In the genomic region with DNA sequence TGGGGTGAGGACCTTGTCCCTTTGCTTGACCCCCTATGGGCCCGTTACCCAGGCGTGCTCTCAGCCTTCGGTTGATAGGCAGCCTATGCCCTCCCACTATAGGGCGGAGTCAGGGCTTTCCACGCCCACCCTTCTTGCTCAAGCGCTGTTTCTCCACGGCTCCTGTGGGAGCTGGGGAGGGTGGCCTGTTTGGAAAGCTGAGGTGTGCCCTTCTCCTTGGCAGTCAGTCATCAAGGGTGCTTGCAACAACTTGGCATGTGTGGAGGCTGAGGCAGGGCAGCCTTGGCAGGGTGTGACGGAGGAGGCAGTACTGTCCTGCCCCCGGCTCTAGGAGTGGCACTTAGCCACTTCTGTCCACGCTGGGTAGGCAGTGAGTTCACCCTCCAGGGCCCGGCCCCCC, we compare ENCODE assay signal across 8 mouse cellular contexts. TPM values are rescaled to one million over a fixed set of nuclear protein-coding genes. Genes with fewer than 3 reads are reported as not detected.
DNase-seq lines count a peak whose midpoint lies in the region; ATAC-seq and TF ChIP-seq lines count a peak whose summit lies in the region.

No protein-coding gene starts in this region.

- WGBS in embryonic facial prominence, embryonic 14.5 days: 15% methylated on average over 11 of the region's 11 CpGs
- WGBS in heart, embryonic 12.5 days: 3% methylated on average over 11 of the region's 11 CpGs
- 11% methylated on average over 11 of the region's 11 CpGs for WGBS in lung, embryonic 14.5 days

- H3K9ac ChIP-seq in embryonic facial prominence, embryonic 14.5 days (ENCODE audit: low read depth, low read length): peak overlapping the region; percentile 32
- peak overlapping the region; percentile 42; the same call in 1 of the 2 replicates for H3K9ac ChIP-seq in heart, embryonic 12.5 days
- H3K9ac ChIP-seq in lung, embryonic 14.5 days: no peak overlapping the region

- H3K4me2 ChIP-seq in embryonic facial prominence, embryonic 14.5 days (ENCODE audit: low read depth, low read length): peak overlapping the region; percentile 57
- H3K4me2 ChIP-seq in heart, embryonic 12.5 days: peak overlapping the region; percentile 78
- H3K4me2 ChIP-seq in lung, embryonic 14.5 days: peak overlapping the region; percentile 58

- H3K27me3 ChIP-seq in embryonic facial prominence, embryonic 14.5 days (replicated peaks; ENCODE audit: control insufficient read depth, insufficient read depth, low read length): no peaks in the 10 kb centered on the region
- H3K27me3 ChIP-seq in heart, embryonic 12.5 days (replicated peaks): peaks cover 68% of the 10 kb centered on the region
- H3K27me3 ChIP-seq in lung, embryonic 14.5 days (ENCODE audit: insufficient read depth, low read length): no peaks in the 10 kb centered on the region

- peak; percentile 53; the same call in 1 of the 2 replicates for ATAC-seq in embryonic facial prominence, embryonic 14.5 days (ENCODE audit: low read depth)
- ATAC-seq in heart, embryonic 12.5 days (ENCODE audit: insufficient number of reproducible peaks, low FRiP score): no peak
- peak; percentile 31; the same call in 1 of the 2 replicates for ATAC-seq in lung, embryonic 14.5 days (ENCODE audit: insufficient read depth)

- H3K4me1 ChIP-seq in embryonic facial prominence, embryonic 14.5 days (ENCODE audit: control insufficient read depth, insufficient read depth, low read length): peaks cover 58% of the 10 kb centered on the region
- peaks cover 26% of the 10 kb centered on the region for H3K4me1 ChIP-seq in heart, embryonic 12.5 days (replicated peaks)
- peaks cover 25% of the 10 kb centered on the region for H3K4me1 ChIP-seq in lung, embryonic 14.5 days (ENCODE audit: insufficient read depth)

- peak overlapping the region; percentile 6; the same call in 1 of the 2 replicates for H3K4me3 ChIP-seq in embryonic facial prominence, embryonic 14.5 days (ENCODE audit: low read depth, low read length)
- peak overlapping the region; percentile 38 for H3K4me3 ChIP-seq in heart, embryonic 12.5 days
- no peak overlapping the region for H3K4me3 ChIP-seq in lung, embryonic 14.5 days (ENCODE audit: low read depth, low read length)

- DNase-seq in R1 (ENCODE audit: low read depth, low spot score): peak; percentile 78
- DNase-seq in adrenal gland, postnatal 14 days: peak; percentile 92
- peak; percentile 61 for DNase-seq in embryonic facial prominence, embryonic 14.5 days (ENCODE audit: low spot score)
- DNase-seq in kidney, adult 8-10 months: peak; percentile 59 to 66
- DNase-seq in lung, embryonic 14.5 days: peak; percentile 83
- DNase-seq in ovary, postnatal 36 days (ENCODE audit: low spot score): peak; percentile 69
- DNase-seq in urinary bladder, postnatal 10 days (ENCODE audit: low spot score): no peak

- H3K9me3 ChIP-seq in embryonic facial prominence, embryonic 14.5 days (ENCODE audit: control insufficient read depth, low read length): no peaks in the 10 kb centered on the region
- H3K9me3 ChIP-seq in heart, embryonic 12.5 days (replicated peaks): no peaks in the 10 kb centered on the region
- no peaks in the 10 kb centered on the region for H3K9me3 ChIP-seq in lung, embryonic 14.5 days (ENCODE audit: low read depth, low read length)

- H3K27ac ChIP-seq in embryonic facial prominence, embryonic 14.5 days (replicated peaks; ENCODE audit: low read depth, low read length): no peak overlapping the region
- H3K27ac ChIP-seq in heart, embryonic 12.5 days (ENCODE audit: poor library complexity, severe bottlenecking): no peak overlapping the region
- H3K27ac ChIP-seq in lung, embryonic 14.5 days (ENCODE audit: low read depth): peak overlapping the region; percentile 18; the same call in 1 of the 2 replicates

- no peak for TF ChIP-seq CTCF in lung, embryonic 14.5 days (IDR thresholded peaks at IDR 0.05; ENCODE audit: low read depth)

- H3K36me3 ChIP-seq in embryonic facial prominence, embryonic 14.5 days (ENCODE audit: control insufficient read depth, insufficient read depth, low read length): peaks cover 13% of the 10 kb centered on the region; the same call in 1 of the 2 replicates
- no peaks in the 10 kb centered on the region for H3K36me3 ChIP-seq in heart, embryonic 12.5 days
- peaks cover 11% of the 10 kb centered on the region for H3K36me3 ChIP-seq in lung, embryonic 14.5 days (ENCODE audit: insufficient read depth)

RNA-seq across cellular contexts. Expression of a gene that starts 23.0 kb away (rescaled TPM):
- total RNA-seq in adrenal gland, postnatal 14 days (2021): 10.0 and 14.0 TPM in 2 replicates
- polyA plus RNA-seq in embryonic facial prominence, embryonic 14.5 days (2014; fragmentation: Nextera tagmentation; extraction: Ambion mirVana): 19.6 and 26.1 TPM in 2 replicates
- polyA plus RNA-seq in heart, embryonic 12.5 days (2016; fragmentation: Nextera tagmentation; extraction: Ambion mirVana): 3.5 and 3.7 TPM in 2 replicates
- 19.0 and 22.8 TPM in 2 replicates for polyA plus RNA-seq in lung, embryonic 14.5 days (2014; fragmentation: Nextera tagmentation; extraction: Ambion mirVana)
